ENCODE assay signal across 9 mouse cellular contexts in the genomic region with DNA sequence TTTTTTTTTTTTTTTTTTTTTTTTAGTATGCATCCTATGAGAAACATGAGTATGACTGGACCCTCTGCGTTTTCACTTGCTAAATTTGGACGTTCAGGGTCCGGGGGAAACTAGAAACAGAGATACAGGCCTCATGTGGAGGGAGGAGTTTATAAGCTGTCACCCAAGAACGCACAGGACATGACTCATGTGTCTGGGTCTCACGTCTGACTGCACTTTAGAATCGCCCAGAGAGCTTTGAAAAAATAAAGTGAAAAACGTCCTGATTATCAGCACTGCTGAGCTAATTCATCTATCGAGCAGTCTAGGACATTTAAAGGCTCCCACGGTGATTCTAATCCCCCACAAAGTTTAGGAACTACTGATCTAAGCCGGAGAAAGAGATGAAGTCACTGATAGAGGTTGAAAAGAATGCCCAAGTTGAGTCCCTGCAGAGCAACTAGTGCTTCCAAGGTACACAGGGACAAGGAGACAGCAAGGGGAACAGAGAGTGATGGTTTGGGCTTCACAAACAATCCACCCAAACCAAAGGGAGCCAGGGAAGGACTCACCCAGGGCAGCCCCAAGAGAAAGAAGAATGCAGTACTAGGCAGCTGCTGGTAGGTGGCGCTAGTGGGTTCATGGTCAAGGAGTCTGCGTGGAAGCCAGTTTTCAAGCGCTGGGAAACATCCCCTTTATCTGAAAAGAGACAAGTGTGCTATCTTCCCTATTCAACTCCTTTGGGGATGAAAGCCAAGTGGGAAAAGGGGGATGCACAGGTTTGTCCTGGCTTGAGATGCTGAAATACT.
DNase-seq lines count a peak whose midpoint lies in the region; ATAC-seq lines count a peak whose summit lies in the region.
"Had no signal": no experiment of that assay in that cellular context is flagged by ENCODE, and none has a peak within 500 bp of the region (broad histone marks: within the 10 kb centered on the region; RNA-seq: fewer than 3 reads in every experiment).

No protein-coding gene starts in this region.

- no peak overlapping the region for H3K4me2 ChIP-seq in intestine, embryonic 14.5 days (ENCODE audit: low read length)
- no peak overlapping the region for H3K4me2 ChIP-seq in intestine, embryonic 15.5 days (replicated peaks)
- peak overlapping the region; percentile 31; the same call in 1 of the 2 replicates for H3K4me2 ChIP-seq in heart, embryonic 14.5 days (ENCODE audit: low read length)
- H3K4me2 ChIP-seq: midbrain, embryonic 12.5 days had no signal

- no peaks in the 10 kb centered on the region for H3K9me3 ChIP-seq in intestine, embryonic 14.5 days (ENCODE audit: control insufficient read depth, low read length)
- no peaks in the 10 kb centered on the region for H3K9me3 ChIP-seq in intestine, embryonic 15.5 days
- H3K9me3 ChIP-seq in heart, embryonic 14.5 days (ENCODE audit: control insufficient read depth, low read length): no peaks in the 10 kb centered on the region
- H3K9me3 ChIP-seq: midbrain, embryonic 12.5 days had no signal

- no peak overlapping the region for H3K4me3 ChIP-seq in intestine, embryonic 14.5 days (ENCODE audit: low read depth, low read length)
- no peak overlapping the region for H3K4me3 ChIP-seq in intestine, embryonic 15.5 days (replicated peaks)
- H3K4me3 ChIP-seq in heart, embryonic 14.5 days (ENCODE audit: control insufficient read depth in 1 of 2, insufficient read depth in 1 of 2, low read depth in 1 of 2, low read length in 2 of 2): no peak overlapping the region
- H3K4me3 ChIP-seq: midbrain, embryonic 12.5 days had no signal

- H3K36me3 ChIP-seq in intestine, embryonic 14.5 days (ENCODE audit: control insufficient read depth, insufficient read depth, low read length): no peaks in the 10 kb centered on the region
- H3K36me3 ChIP-seq in intestine, embryonic 15.5 days: no peaks in the 10 kb centered on the region
- H3K36me3 ChIP-seq in heart, embryonic 14.5 days (ENCODE audit: control insufficient read depth, insufficient read depth, low read length): no peaks in the 10 kb centered on the region
- H3K36me3 ChIP-seq: midbrain, embryonic 12.5 days had no signal

- peak; percentile 83 for DNase-seq in intestine, embryonic 14.5 days (ENCODE audit: low spot score)
- peak; percentile 40 for DNase-seq in adrenal gland, adult 8-10 months
- DNase-seq in embryo, embryonic 10.5 days (ENCODE audit: low spot score): peak; percentile 88
- DNase-seq in layer of hippocampus, adult 9-10 months (ENCODE audit: low spot score): peak; percentile 31
- peak; percentile 78 for DNase-seq in lung, postnatal 36 days
- DNase-seq in thymus, postnatal 36 days: peak; percentile 13 to 16

- no peak overlapping the region for H3K27ac ChIP-seq in intestine, embryonic 14.5 days (ENCODE audit: low read depth)
- H3K27ac ChIP-seq in intestine, embryonic 15.5 days: no peak overlapping the region
- peak overlapping the region; percentile 65 to 77 for H3K27ac ChIP-seq in heart, embryonic 14.5 days (replicated peaks in 1 of 2; ENCODE audit: control insufficient read depth in 1 of 2, insufficient read depth in 1 of 2, low read depth in 2 of 2, low read length in 2 of 2)
- H3K27ac ChIP-seq: midbrain, embryonic 12.5 days had no signal

- no peak for ATAC-seq in intestine, embryonic 14.5 days (replicated peaks; ENCODE audit: low FRiP score, low TSS enrichment, low read depth)
- ATAC-seq in intestine, embryonic 15.5 days: no peak
- no peak for ATAC-seq in heart, embryonic 14.5 days (ENCODE audit: insufficient number of reproducible peaks, insufficient read depth, low FRiP score, low read depth)

- 27% methylated on average over 13 of the region's 13 CpGs for WGBS in intestine, embryonic 14.5 days
- WGBS in intestine, embryonic 15.5 days: 27% methylated on average over 13 of the region's 13 CpGs
- 14% methylated on average over 13 of the region's 13 CpGs for WGBS in heart, embryonic 14.5 days

- H3K27me3 ChIP-seq in intestine, embryonic 14.5 days (replicated peaks; ENCODE audit: control insufficient read depth, insufficient read depth, low read length): no peaks in the 10 kb centered on the region
- H3K27me3 ChIP-seq in intestine, embryonic 15.5 days (replicated peaks): no peaks in the 10 kb centered on the region
- no peaks in the 10 kb centered on the region for H3K27me3 ChIP-seq in heart, embryonic 14.5 days (ENCODE audit: control insufficient read depth, insufficient read depth, low read length)
- H3K27me3 ChIP-seq: midbrain, embryonic 12.5 days had no signal

- no peaks in the 10 kb centered on the region for H3K4me1 ChIP-seq in intestine, embryonic 14.5 days (replicated peaks; ENCODE audit: control insufficient read depth, insufficient read depth, low read length)
- H3K4me1 ChIP-seq in intestine, embryonic 15.5 days (replicated peaks): no peaks in the 10 kb centered on the region
- H3K4me1 ChIP-seq in heart, embryonic 14.5 days (ENCODE audit: control insufficient read depth in 2 of 2, insufficient read depth in 2 of 2, low read length in 2 of 2): peaks cover 2 to 4% of the 10 kb centered on the region in 2 experiments; a peak in 2 of 4 replicates
- H3K4me1 ChIP-seq: midbrain, embryonic 12.5 days had no signal

- no peak overlapping the region for H3K9ac ChIP-seq in intestine, embryonic 14.5 days (ENCODE audit: low read length)
- no peak overlapping the region for H3K9ac ChIP-seq in intestine, embryonic 15.5 days
- H3K9ac ChIP-seq in heart, embryonic 14.5 days (ENCODE audit: low read length): no peak overlapping the region
- H3K9ac ChIP-seq: midbrain, embryonic 12.5 days had no signal

Comparison
In these comparisons a context has a peak if more than half of its experiments do, and no peak if none do; other contexts are left out.
1. DNase-seq: peak in every context shown above with its lines; median percentile 88 in embryo, embryonic 10.5 days; 83 in intestine, embryonic 14.5 days; 78 in lung, postnatal 36 days; 40 in adrenal gland, adult 8-10 months; 31 in layer of hippocampus, adult 9-10 months; 14 in thymus, postnatal 36 days.
2. H3K27ac ChIP-seq: peak in heart, embryonic 14.5 days (2 of 2); none in intestine, embryonic 14.5 days (single experiment) and intestine, embryonic 15.5 days (single experiment).